Mouse (Mus musculus) lung, postnatal 0 days (tissue): ENCODE results near the gene Evi5l.

Experiments
- CTCF ChIP-seq: IDR thresholded peaks from 2 replicates; pipeline ENCODE4 v1.5.1; 2016; ENCODE audit warnings: antibody characterized with exemption, mild to moderate bottlenecking
- EP300 ChIP-seq: IDR thresholded peaks from 2 replicates; pipeline ENCODE4 v1.6.1; 2016; ENCODE audit warnings: antibody characterized with exemption, mild to moderate bottlenecking, control low read depth

DNA sequence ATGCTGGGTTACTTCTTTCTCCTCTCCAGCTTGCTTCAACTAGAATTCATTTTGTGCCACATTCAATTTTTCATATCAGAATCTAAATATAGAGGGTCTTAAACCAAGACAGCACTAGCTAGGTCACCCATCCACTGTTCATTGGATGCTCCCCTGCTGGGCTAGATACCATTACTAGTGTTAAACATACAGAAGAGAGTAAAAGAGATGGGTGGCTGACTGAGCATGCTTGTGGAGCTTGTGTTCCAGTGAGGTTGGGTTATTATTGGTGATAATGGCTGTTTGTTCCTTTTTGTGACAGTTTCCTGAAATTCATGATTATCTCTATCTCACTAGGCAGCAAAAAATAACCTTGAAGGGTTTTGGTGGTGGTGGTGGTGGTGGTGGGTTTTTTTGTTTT is 55.7 kb downstream of the Evi5l start:
- TF ChIP-seq CTCF (no peak), EP300 (no peak)
